14 mouse cellular contexts compared by ENCODE assay signal in genomic region chr8:125488747-125489146, GRCm38 (mm10).
A peak's percentile ranks its signal among the peaks of the same experiment; 100 is the strongest.
DNase-seq lines count a peak whose midpoint lies in the region; ATAC-seq lines count a peak whose summit lies in the region.
"Had no signal": no experiment of that assay in that cellular context is flagged by ENCODE, and none has a peak within 500 bp of the region (broad histone marks: within the 10 kb centered on the region; RNA-seq: fewer than 3 reads in every experiment).

No protein-coding gene starts in this region.

- H3K4me2 ChIP-seq in forebrain, embryonic 13.5 days = no peak overlapping the region
- no peak overlapping the region for H3K4me2 ChIP-seq in forebrain, embryonic 15.5 days (replicated peaks)
- no peak overlapping the region for H3K4me2 ChIP-seq in lung, embryonic 16.5 days (ENCODE audit: low read depth, low read length)
- no peak overlapping the region for H3K4me2 ChIP-seq in heart, embryonic 15.5 days
- H3K4me2 ChIP-seq in neural tube, embryonic 15.5 days = no peak overlapping the region
- H3K4me2 ChIP-seq: hindbrain, embryonic 12.5 days; limb, embryonic 13.5 days; neural tube, embryonic 12.5 days had no signal

- no peak for ATAC-seq in forebrain, embryonic 13.5 days
- ATAC-seq in forebrain, embryonic 15.5 days (replicated peaks) = no peak
- 0 out of 2 replicates have a peak, but pooled peaks have one; percentile 37 for ATAC-seq in lung, embryonic 16.5 days (ENCODE audit: low read depth)
- no peak for ATAC-seq in heart, embryonic 15.5 days (replicated peaks; ENCODE audit: insufficient number of reproducible peaks, insufficient read depth, low FRiP score, low read depth)
- 0 out of 2 replicates have a peak, but pooled peaks have one; percentile 30 for ATAC-seq in megakaryocyte, adult 5-6 weeks (ENCODE audit: poor library complexity, severe bottlenecking)
- ATAC-seq in neural tube, embryonic 15.5 days (ENCODE audit: low FRiP score) = no peak
- ATAC-seq: forebrain, embryonic 14.5 days had no signal

- peaks cover 53% of the 10 kb centered on the region for H3K36me3 ChIP-seq in forebrain, embryonic 13.5 days (ENCODE audit: poor library complexity, severe bottlenecking)
- H3K36me3 ChIP-seq in forebrain, embryonic 15.5 days = peaks cover 14% of the 10 kb centered on the region
- H3K36me3 ChIP-seq in lung, embryonic 16.5 days (ENCODE audit: control insufficient read depth, insufficient read depth, low read length) = peaks cover 17% of the 10 kb centered on the region
- H3K36me3 ChIP-seq in heart, embryonic 15.5 days = peaks cover 32% of the 10 kb centered on the region
- peaks cover 23% of the 10 kb centered on the region for H3K36me3 ChIP-seq in neural tube, embryonic 15.5 days

- peaks cover 38% of the 10 kb centered on the region for H3K4me1 ChIP-seq in forebrain, embryonic 13.5 days
- peaks cover 20% of the 10 kb centered on the region for H3K4me1 ChIP-seq in forebrain, embryonic 15.5 days
- H3K4me1 ChIP-seq in lung, embryonic 16.5 days (replicated peaks; ENCODE audit: control insufficient read depth, insufficient read depth, low read length) = peaks cover 15% of the 10 kb centered on the region
- peaks cover 45% of the 10 kb centered on the region for H3K4me1 ChIP-seq in heart, embryonic 15.5 days (replicated peaks)
- H3K4me1 ChIP-seq in neural tube, embryonic 15.5 days = peaks cover 13% of the 10 kb centered on the region

- WGBS in forebrain, embryonic 13.5 days = 66% methylated on average over 1 of the region's 1 CpGs
- 79% methylated on average over 1 of the region's 1 CpGs for WGBS in forebrain, embryonic 15.5 days
- WGBS in lung, embryonic 16.5 days = 27% methylated on average over 1 of the region's 1 CpGs
- WGBS in heart, embryonic 15.5 days = 36% methylated on average over 1 of the region's 1 CpGs
- 78% methylated on average over 1 of the region's 1 CpGs for WGBS in neural tube, embryonic 15.5 days

- no peak overlapping the region for H3K27ac ChIP-seq in forebrain, embryonic 13.5 days
- H3K27ac ChIP-seq in forebrain, embryonic 15.5 days (replicated peaks) = no peak overlapping the region
- peak overlapping the region; percentile 16; the same call in 1 of the 2 replicates for H3K27ac ChIP-seq in lung, embryonic 16.5 days (ENCODE audit: low read length)
- H3K27ac ChIP-seq in heart, embryonic 15.5 days = peak overlapping the region; percentile 8; the same call in 1 of the 2 replicates
- no peak overlapping the region for H3K27ac ChIP-seq in neural tube, embryonic 15.5 days (replicated peaks)
- H3K27ac ChIP-seq: hindbrain, embryonic 12.5 days; limb, embryonic 13.5 days; neural tube, embryonic 12.5 days had no signal

- H3K9ac ChIP-seq in forebrain, embryonic 13.5 days = peak overlapping the region; percentile 13
- H3K9ac ChIP-seq in forebrain, embryonic 15.5 days (replicated peaks) = no peak overlapping the region
- no peak overlapping the region for H3K9ac ChIP-seq in lung, embryonic 16.5 days (ENCODE audit: low read length)
- H3K9ac ChIP-seq in heart, embryonic 15.5 days = no peak overlapping the region
- no peak overlapping the region for H3K9ac ChIP-seq in neural tube, embryonic 15.5 days (replicated peaks)
- H3K9ac ChIP-seq: hindbrain, embryonic 12.5 days; limb, embryonic 13.5 days; neural tube, embryonic 12.5 days had no signal

- no peaks in the 10 kb centered on the region for H3K27me3 ChIP-seq in forebrain, embryonic 13.5 days
- H3K27me3 ChIP-seq in forebrain, embryonic 15.5 days = no peaks in the 10 kb centered on the region
- H3K27me3 ChIP-seq in lung, embryonic 16.5 days (ENCODE audit: control insufficient read depth, insufficient read depth, low read depth, low read length) = no peaks in the 10 kb centered on the region
- no peaks in the 10 kb centered on the region for H3K27me3 ChIP-seq in heart, embryonic 15.5 days
- no peaks in the 10 kb centered on the region for H3K27me3 ChIP-seq in neural tube, embryonic 15.5 days (replicated peaks)
- H3K27me3 ChIP-seq: hindbrain, embryonic 12.5 days; limb, embryonic 13.5 days; neural tube, embryonic 12.5 days had no signal

- DNase-seq in lung, postnatal 25 days (ENCODE audit: low spot score) = no peak
- DNase-seq in yolk sac, embryonic 10.5 days (ENCODE audit: low spot score) = no peak
- DNase-seq: adrenal gland, adult 2 months; right cerebral cortex, postnatal 4 days had no signal

- H3K9me3 ChIP-seq in forebrain, embryonic 13.5 days (replicated peaks) = no peaks in the 10 kb centered on the region
- H3K9me3 ChIP-seq in forebrain, embryonic 15.5 days = no peaks in the 10 kb centered on the region
- no peaks in the 10 kb centered on the region for H3K9me3 ChIP-seq in lung, embryonic 16.5 days (ENCODE audit: control insufficient read depth, low read length)
- H3K9me3 ChIP-seq in heart, embryonic 15.5 days (replicated peaks) = no peaks in the 10 kb centered on the region
- no peaks in the 10 kb centered on the region for H3K9me3 ChIP-seq in neural tube, embryonic 15.5 days (replicated peaks)
- H3K9me3 ChIP-seq: hindbrain, embryonic 12.5 days; limb, embryonic 13.5 days; neural tube, embryonic 12.5 days had no signal

- no peak overlapping the region for H3K4me3 ChIP-seq in forebrain, embryonic 13.5 days
- no peak overlapping the region for H3K4me3 ChIP-seq in forebrain, embryonic 15.5 days
- H3K4me3 ChIP-seq in lung, embryonic 16.5 days (ENCODE audit: low read length) = no peak overlapping the region
- no peak overlapping the region for H3K4me3 ChIP-seq in heart, embryonic 15.5 days
- H3K4me3 ChIP-seq in neural tube, embryonic 15.5 days (replicated peaks) = no peak overlapping the region
- H3K4me3 ChIP-seq: hindbrain, embryonic 12.5 days; limb, embryonic 13.5 days; neural tube, embryonic 12.5 days had no signal

Comparison
In these comparisons a context has a peak if more than half of its experiments do, and no peak if none do; other contexts are left out.
1. ATAC-seq: peak in lung, embryonic 16.5 days (single experiment) and megakaryocyte, adult 5-6 weeks (single experiment); none in forebrain, embryonic 13.5 days (single experiment), forebrain, embryonic 15.5 days (single experiment), heart, embryonic 15.5 days (single experiment) and neural tube, embryonic 15.5 days (single experiment).
2. H3K27ac ChIP-seq: peak in lung, embryonic 16.5 days (single experiment) and heart, embryonic 15.5 days (single experiment); none in forebrain, embryonic 13.5 days (single experiment), forebrain, embryonic 15.5 days (single experiment) and neural tube, embryonic 15.5 days (single experiment).